Mouse (Mus musculus): ENCODE results near the gene Pde11a. TPM values are rescaled to one million over a fixed set of nuclear protein-coding genes. Genes with fewer than 3 reads are reported as not detected.

Pde11a gene
- polyA plus RNA-seq, 1 experiment from 2014 or later = 0.89 TPM

GRCm38 (mm10) chr2:76251379-76251778 lies 87.2 kb downstream of the Pde11a start:
- H3K4me1 ChIP-seq (replicated peaks; ENCODE audit: insufficient read depth, low read length) = no peaks in the 10 kb centered on the region
- ATAC-seq (replicated peaks; ENCODE audit: low FRiP score, low read depth) = no peak
- no peaks in the 10 kb centered on the region for H3K36me3 ChIP-seq (ENCODE audit: insufficient read depth, low read length)
- H3K9me3 ChIP-seq (replicated peaks; ENCODE audit: low read length) = no peaks in the 10 kb centered on the region
- no peak for TF ChIP-seq CTCF (IDR thresholded peaks at IDR 0.05; ENCODE audit: low read depth)
- H3K4me2 ChIP-seq (ENCODE audit: low read length) = no peak overlapping the region
- 67% methylated on average over 10 of the region's 10 CpGs for WGBS
- H3K27ac ChIP-seq = no peak overlapping the region
- no peaks in the 10 kb centered on the region for H3K27me3 ChIP-seq (ENCODE audit: insufficient read depth, low read length)
- DNase-seq (ENCODE audit: low spot score) = no peak
- H3K4me3 ChIP-seq (replicated peaks; ENCODE audit: low read depth, low read length) = no peak overlapping the region
- H3K9ac ChIP-seq (ENCODE audit: low read depth, low read length) = no peak overlapping the region

- peak; percentile 43 for ATAC-seq (replicated peaks; ENCODE audit: low FRiP score, low read depth)
- no peak overlapping the region for H3K4me2 ChIP-seq (ENCODE audit: low read length)
- peak; percentile 21 for DNase-seq (ENCODE audit: low spot score)
- 16% methylated on average over 10 of the region's 10 CpGs for WGBS
- no peaks in the 10 kb centered on the region for H3K4me1 ChIP-seq (replicated peaks; ENCODE audit: insufficient read depth, low read length)
- no peaks in the 10 kb centered on the region for H3K36me3 ChIP-seq (ENCODE audit: insufficient read depth, low read length)
- H3K27ac ChIP-seq = no peak overlapping the region
- no peaks in the 10 kb centered on the region for H3K9me3 ChIP-seq (replicated peaks; ENCODE audit: low read length)
- no peaks in the 10 kb centered on the region for H3K27me3 ChIP-seq (ENCODE audit: insufficient read depth, low read length)
- H3K4me3 ChIP-seq (replicated peaks; ENCODE audit: low read depth, low read length) = no peak overlapping the region
- H3K9ac ChIP-seq (ENCODE audit: low read depth, low read length) = no peak overlapping the region
- TF ChIP-seq CTCF (IDR thresholded peaks at IDR 0.05; ENCODE audit: low read depth) = no peak
Observed at GRCm38 (mm10) chr2:76248242-76248641, 90.3 kb downstream of the Pde11a start.

- 86% methylated on average over 2 of the region's 2 CpGs for WGBS
- TF ChIP-seq CTCF (IDR thresholded peaks at IDR 0.05; ENCODE audit: low read depth) = no peak
- no peaks in the 10 kb centered on the region for H3K36me3 ChIP-seq (ENCODE audit: insufficient read depth, low read length)
- ATAC-seq (replicated peaks; ENCODE audit: low FRiP score, low read depth) (no peak), DNase-seq (ENCODE audit: low spot score) (no peak)
- no peaks in the 10 kb centered on the region for H3K9me3 ChIP-seq (replicated peaks; ENCODE audit: low read length)
- no peaks in the 10 kb centered on the region for H3K4me1 ChIP-seq (replicated peaks; ENCODE audit: insufficient read depth, low read length)
- no peaks in the 10 kb centered on the region for H3K27me3 ChIP-seq (ENCODE audit: insufficient read depth, low read length)
- H3K9ac ChIP-seq (ENCODE audit: low read depth, low read length) = no peak overlapping the region
- no peak overlapping the region for H3K4me2 ChIP-seq (ENCODE audit: low read length)
- H3K27ac ChIP-seq = no peak overlapping the region
- H3K4me3 ChIP-seq (replicated peaks; ENCODE audit: low read depth, low read length) = no peak overlapping the region
Observed at GRCm38 (mm10) chr2:76239175-76239574, 99.4 kb downstream of the Pde11a start.

GRCm38 (mm10) chr2:76238496-76238895 lies 100.1 kb downstream of the Pde11a start:
- Histone ChIP-seq H3K27ac (no peak overlapping the region), H3K4me3 (replicated peaks; ENCODE audit: low read depth, low read length) (no peak overlapping the region), H3K4me1 (replicated peaks; ENCODE audit: insufficient read depth, low read length) (no peaks in the 10 kb centered on the region), H3K9me3 (replicated peaks; ENCODE audit: low read length) (no peaks in the 10 kb centered on the region), H3K9ac (ENCODE audit: low read depth, low read length) (no peak overlapping the region), H3K27me3 (ENCODE audit: insufficient read depth, low read length) (no peaks in the 10 kb centered on the region), H3K36me3 (ENCODE audit: insufficient read depth, low read length) (no peaks in the 10 kb centered on the region), H3K4me2 (ENCODE audit: low read length) (no peak overlapping the region)
- no peak for TF ChIP-seq CTCF (IDR thresholded peaks at IDR 0.05; ENCODE audit: low read depth)
- WGBS = 80% methylated on average over 3 of the region's 3 CpGs
- DNase-seq (ENCODE audit: low spot score) (no peak), ATAC-seq (replicated peaks; ENCODE audit: low FRiP score, low read depth) (no peak)

DNA sequence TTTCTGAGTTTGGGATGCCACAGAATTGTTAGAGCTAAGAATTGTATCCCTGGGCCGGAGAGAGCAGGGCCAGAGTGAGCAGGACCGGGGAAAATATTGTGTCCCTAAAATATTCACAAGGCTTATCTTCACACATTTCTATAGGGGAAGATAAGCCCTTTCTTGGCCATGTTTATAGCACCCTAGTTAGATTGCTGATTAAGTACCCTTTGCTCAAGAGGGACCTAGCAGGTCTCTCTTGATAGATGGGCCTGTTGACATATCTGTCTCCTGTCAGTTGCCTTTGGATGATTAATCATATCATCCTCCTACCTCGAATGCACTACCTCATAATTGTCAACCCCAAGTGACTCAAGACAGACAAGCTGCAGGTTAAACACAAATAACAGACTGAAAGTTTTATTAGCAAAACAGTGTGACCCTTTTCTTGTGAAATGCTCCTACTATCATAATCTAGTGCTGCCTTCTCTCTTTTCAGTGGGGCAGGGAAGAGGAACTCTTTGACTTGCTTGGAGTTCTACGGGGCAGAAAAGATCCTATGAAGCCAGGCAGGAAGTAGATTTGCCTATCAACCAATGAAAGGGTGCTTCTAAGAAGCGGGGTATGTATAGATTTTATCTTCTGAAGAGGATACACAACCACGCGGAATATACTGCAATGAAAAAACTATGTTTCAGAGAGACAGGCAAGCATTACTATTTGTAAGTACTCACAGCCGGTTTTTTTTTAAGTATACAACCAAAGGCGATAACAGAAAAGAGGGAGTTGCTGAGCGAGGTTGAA lies 100.7 kb downstream of the Pde11a start:
- TF ChIP-seq CTCF (IDR thresholded peaks at IDR 0.05; ENCODE audit: low read depth) = no peak
- Histone ChIP-seq H3K36me3 (ENCODE audit: insufficient read depth, low read length) (no peaks in the 10 kb centered on the region), H3K4me2 (ENCODE audit: low read length) (no peak overlapping the region), H3K4me3 (replicated peaks; ENCODE audit: low read depth, low read length) (no peak overlapping the region), H3K9me3 (replicated peaks; ENCODE audit: low read length) (no peaks in the 10 kb centered on the region), H3K27ac (no peak overlapping the region), H3K4me1 (replicated peaks; ENCODE audit: insufficient read depth, low read length) (no peaks in the 10 kb centered on the region), H3K9ac (ENCODE audit: low read depth, low read length) (no peak overlapping the region), H3K27me3 (ENCODE audit: insufficient read depth, low read length) (no peaks in the 10 kb centered on the region)
- ATAC-seq (replicated peaks; ENCODE audit: low FRiP score, low read depth) (no peak), DNase-seq (ENCODE audit: low spot score) (no peak)
- 76% methylated on average over 10 of the region's 10 CpGs for WGBS

- Histone ChIP-seq H3K27me3 (ENCODE audit: insufficient read depth, low read length) (no peaks in the 10 kb centered on the region), H3K27ac (no peak overlapping the region), H3K9ac (ENCODE audit: low read depth, low read length) (no peak overlapping the region), H3K4me1 (replicated peaks; ENCODE audit: insufficient read depth, low read length) (no peaks in the 10 kb centered on the region), H3K4me2 (ENCODE audit: low read length) (no peak overlapping the region), H3K36me3 (ENCODE audit: insufficient read depth, low read length) (no peaks in the 10 kb centered on the region), H3K4me3 (replicated peaks; ENCODE audit: low read depth, low read length) (no peak overlapping the region), H3K9me3 (replicated peaks; ENCODE audit: low read length) (no peaks in the 10 kb centered on the region)
- DNase-seq (ENCODE audit: low spot score) = no peak
- WGBS = 46% methylated on average over 6 of the region's 6 CpGs
- no peak for TF ChIP-seq CTCF (IDR thresholded peaks at IDR 0.05; ENCODE audit: low read depth)
- no peak for ATAC-seq (replicated peaks; ENCODE audit: low FRiP score, low read depth)
Observed at GRCm38 (mm10) chr2:76220364-76221108, 118.0 kb downstream of the Pde11a start.
